Mouse (Mus musculus): ENCODE data around the gene Ddx24.
A peak's percentile ranks its signal among the peaks of the same experiment; 100 is the strongest.
"Not testable (repeated sequence)": the region's sequence is repeated elsewhere in the genome, so short reads cannot be mapped to it uniquely, and the experiment has no call there.

The Ddx24 gene

GRCm38 (mm10) chr12:103425729-103426470, at the start of gene Ddx24:
Ddx24 (minus strand) TSS chr12:103425830.
- peak; percentile 99 for DNase-seq (ENCODE audit: low spot score)

- no peak for DNase-seq (ENCODE audit: low spot score)
Observed at GRCm38 (mm10) chr12:103474481-103474880, 48.9 kb upstream of the Ddx24 start.

GRCm38 (mm10) chr12:103457140-103457539, 31.5 kb upstream of the Ddx24 start, which contains the start of gene Ifi27l2b:
Ifi27l2b (minus strand) TSS chr12:103457223.
- DNase-seq (ENCODE audit: low spot score) = no peak

GRCm38 (mm10) chr12:103456727-103457126, 31.1 kb upstream of the Ddx24 start:
- DNase-seq (ENCODE audit: low spot score) = not testable (repeated sequence)

- DNase-seq (ENCODE audit: low spot score) = no peak
Observed at GRCm38 (mm10) chr12:103453361-103453760, 27.7 kb upstream of the Ddx24 start.

GRCm38 (mm10) chr12:103445060-103445459, 19.4 kb upstream of the Ddx24 start:
- no peak for DNase-seq (ENCODE audit: low spot score)

GRCm38 (mm10) chr12:103444261-103444660, 18.6 kb upstream of the Ddx24 start:
- not testable (repeated sequence) for DNase-seq (ENCODE audit: low spot score)

- DNase-seq (ENCODE audit: low spot score) = no peak
Observed at GRCm38 (mm10) chr12:103443524-103443923, 17.9 kb upstream of the Ddx24 start, which contains the start of gene Ifi27l2a. Ifi27l2a (minus strand) TSS chr12:103443680.

GRCm38 (mm10) chr12:103437601-103438000, 12.0 kb upstream of the Ddx24 start:
- DNase-seq (ENCODE audit: low spot score) = no peak

- no peak for DNase-seq (ENCODE audit: low spot score)
Observed at GRCm38 (mm10) chr12:103434861-103435260, 9.2 kb upstream of the Ddx24 start.

- DNase-seq (ENCODE audit: low spot score) = peak; percentile 78
Observed at GRCm38 (mm10) chr12:103433986-103434731, 8.5 kb upstream of the Ddx24 start, which contains the start of gene Ifi27. Ifi27 (plus strand) TSS chr12:103434211.

- no peak for DNase-seq (ENCODE audit: low spot score)
Observed at GRCm38 (mm10) chr12:103433430-103433829, 7.8 kb upstream of the Ddx24 start.

GRCm38 (mm10) chr12:103426710-103427109, 1.1 kb upstream of the Ddx24 start:
- peak; percentile 33 for DNase-seq (ENCODE audit: low spot score)

GRCm38 (mm10) chr12:103425016-103425728, 458 bp downstream of the Ddx24 start:
- DNase-seq (ENCODE audit: low spot score) = peak; percentile 12

GRCm38 (mm10) chr12:103408144-103408543, 17.5 kb downstream of the Ddx24 start:
- DNase-seq (ENCODE audit: low spot score) = peak; percentile 55

- no peak for DNase-seq (ENCODE audit: low spot score)
Observed at GRCm38 (mm10) chr12:103407720-103408119, 17.9 kb downstream of the Ddx24 start, which contains the start of gene 9330161L09Rik. 9330161L09Rik (minus strand) TSS chr12:103407820.

GRCm38 (mm10) chr12:103404131-103404530, 21.5 kb downstream of the Ddx24 start:
- DNase-seq (ENCODE audit: low spot score) = no peak

GRCm38 (mm10) chr12:103396751-103397150, 28.9 kb downstream of the Ddx24 start:
- DNase-seq (ENCODE audit: low spot score) = no peak

- DNase-seq (ENCODE audit: low spot score) = no peak
Observed at GRCm38 (mm10) chr12:103395486-103396275, 29.9 kb downstream of the Ddx24 start.

- no peak for DNase-seq (ENCODE audit: low spot score)
Observed at GRCm38 (mm10) chr12:103393528-103393927, 32.1 kb downstream of the Ddx24 start.

- DNase-seq (ENCODE audit: low spot score) = peak; percentile 65
Observed at GRCm38 (mm10) chr12:103391098-103391497, 34.5 kb downstream of the Ddx24 start.
